27 mouse cellular contexts compared by ENCODE assay signal in the genomic region with DNA sequence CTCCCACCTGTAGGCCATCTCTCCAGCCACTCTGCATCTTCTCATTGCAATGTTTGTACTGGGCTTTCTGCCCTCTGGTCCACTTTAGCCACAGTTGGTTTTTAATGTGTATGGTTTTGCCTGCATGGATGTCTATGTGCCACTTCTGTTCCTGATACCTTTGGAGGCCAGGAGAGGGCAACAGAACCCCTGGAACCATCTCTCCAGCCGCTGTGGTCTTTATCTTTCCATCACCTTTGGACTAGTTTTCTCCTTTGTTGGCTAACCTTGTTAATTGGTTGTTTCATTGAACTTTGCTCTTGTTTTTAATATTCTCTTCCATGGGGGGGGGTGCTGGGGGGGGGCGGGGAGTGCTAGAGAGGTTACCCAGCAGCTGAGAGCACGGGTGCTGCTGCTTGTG. TPM values are rescaled to one million over a fixed set of nuclear protein-coding genes. Genes with fewer than 3 reads are reported as not detected.
DNase-seq lines count a peak whose midpoint lies in the region; ATAC-seq and TF ChIP-seq lines count a peak whose summit lies in the region.
"Had no signal": no experiment of that assay in that cellular context is flagged by ENCODE, and none has a peak within 500 bp of the region (broad histone marks: within the 10 kb centered on the region; RNA-seq: fewer than 3 reads in every experiment).

No protein-coding gene starts in this region.

- no peak overlapping the region for H3K4me2 ChIP-seq in kidney, embryonic 14.5 days (replicated peaks; ENCODE audit: low read depth, low read length)
- H3K4me2 ChIP-seq in kidney, embryonic 15.5 days, result no peak overlapping the region
- H3K4me2 ChIP-seq in lung, embryonic 14.5 days, result no peak overlapping the region
- no peak overlapping the region for H3K4me2 ChIP-seq in stomach, postnatal 0 days (replicated peaks; ENCODE audit: low read depth)
- H3K4me2 ChIP-seq: embryonic facial prominence, embryonic 13.5 days; heart, embryonic 12.5 days; hindbrain, embryonic 13.5 days; liver, embryonic 11.5 days; midbrain, embryonic 12.5 days; neural tube, embryonic 13.5 days had no signal

- H3K4me1 ChIP-seq in kidney, embryonic 14.5 days (ENCODE audit: control insufficient read depth, insufficient read depth, low read length), result no peaks in the 10 kb centered on the region
- peaks cover 2% of the 10 kb centered on the region; the same call in 1 of the 2 replicates for H3K4me1 ChIP-seq in kidney, embryonic 15.5 days
- no peaks in the 10 kb centered on the region for H3K4me1 ChIP-seq in lung, embryonic 14.5 days (ENCODE audit: insufficient read depth)
- H3K4me1 ChIP-seq in stomach, postnatal 0 days (replicated peaks; ENCODE audit: control insufficient read depth, insufficient read depth), result no peaks in the 10 kb centered on the region
- H3K4me1 ChIP-seq: midbrain, embryonic 12.5 days; neural tube, embryonic 13.5 days had no signal

- H3K9ac ChIP-seq in kidney, embryonic 14.5 days (ENCODE audit: low read depth, low read length), result no peak overlapping the region
- H3K9ac ChIP-seq in kidney, embryonic 15.5 days, result no peak overlapping the region
- H3K9ac ChIP-seq in lung, embryonic 14.5 days, result no peak overlapping the region
- no peak overlapping the region for H3K9ac ChIP-seq in stomach, postnatal 0 days (ENCODE audit: low read length)
- H3K9ac ChIP-seq: embryonic facial prominence, embryonic 13.5 days; forebrain, postnatal 0 days; heart, embryonic 12.5 days; hindbrain, embryonic 13.5 days; midbrain, embryonic 12.5 days; neural tube, embryonic 13.5 days had no signal

- no peaks in the 10 kb centered on the region for H3K36me3 ChIP-seq in kidney, embryonic 14.5 days (ENCODE audit: control insufficient read depth, insufficient read depth, low read length)
- H3K36me3 ChIP-seq in kidney, embryonic 15.5 days, result no peaks in the 10 kb centered on the region
- H3K36me3 ChIP-seq in lung, embryonic 14.5 days (ENCODE audit: insufficient read depth), result no peaks in the 10 kb centered on the region
- H3K36me3 ChIP-seq in stomach, postnatal 0 days (ENCODE audit: control insufficient read depth, insufficient read depth, low read length), result no peaks in the 10 kb centered on the region
- H3K36me3 ChIP-seq: embryonic facial prominence, embryonic 13.5 days; forebrain, embryonic 10.5 days; heart, embryonic 12.5 days; hindbrain, embryonic 13.5 days; midbrain, embryonic 12.5 days; neural tube, embryonic 13.5 days had no signal

- no peaks in the 10 kb centered on the region for H3K9me3 ChIP-seq in kidney, embryonic 14.5 days (ENCODE audit: control insufficient read depth, low read length)
- no peaks in the 10 kb centered on the region for H3K9me3 ChIP-seq in kidney, embryonic 15.5 days (replicated peaks)
- no peaks in the 10 kb centered on the region for H3K9me3 ChIP-seq in lung, embryonic 14.5 days (ENCODE audit: low read depth, low read length)
- H3K9me3 ChIP-seq in stomach, postnatal 0 days (ENCODE audit: control insufficient read depth, low read length), result no peaks in the 10 kb centered on the region
- H3K9me3 ChIP-seq: embryonic facial prominence, embryonic 13.5 days; forebrain, embryonic 10.5 days; heart, embryonic 12.5 days; hindbrain, embryonic 13.5 days; midbrain, embryonic 12.5 days; neural tube, embryonic 13.5 days had no signal

- H3K27me3 ChIP-seq in kidney, embryonic 14.5 days (ENCODE audit: control insufficient read depth, insufficient read depth, low read length), result 0 out of 2 replicates have a peak, but pooled peaks cover 5% of the 10 kb centered on the region
- H3K27me3 ChIP-seq in kidney, embryonic 15.5 days, result 0 out of 2 replicates have a peak, but pooled peaks cover 12% of the 10 kb centered on the region
- no peaks in the 10 kb centered on the region for H3K27me3 ChIP-seq in lung, embryonic 14.5 days (ENCODE audit: insufficient read depth, low read length)
- no peaks in the 10 kb centered on the region for H3K27me3 ChIP-seq in stomach, postnatal 0 days (ENCODE audit: control insufficient read depth, insufficient read depth, low read length)
- H3K27me3 ChIP-seq: neural tube, embryonic 13.5 days had no signal

- WGBS in kidney, embryonic 14.5 days, result 64% methylated on average over 3 of the region's 3 CpGs
- WGBS in kidney, embryonic 15.5 days, result 72% methylated on average over 3 of the region's 3 CpGs
- WGBS in lung, embryonic 14.5 days, result 72% methylated on average over 3 of the region's 3 CpGs
- WGBS in stomach, postnatal 0 days, result 74% methylated on average over 3 of the region's 3 CpGs

- no peak overlapping the region for H3K27ac ChIP-seq in kidney, embryonic 14.5 days (ENCODE audit: low read depth, low read length)
- no peak overlapping the region for H3K27ac ChIP-seq in kidney, embryonic 15.5 days
- no peak overlapping the region for H3K27ac ChIP-seq in lung, embryonic 14.5 days (ENCODE audit: low read depth)
- no peak overlapping the region for H3K27ac ChIP-seq in stomach, postnatal 0 days (replicated peaks)
- H3K27ac ChIP-seq: embryonic facial prominence, embryonic 13.5 days; forebrain, embryonic 10.5 days; heart, adult 2 months; hindbrain, embryonic 13.5 days; midbrain, embryonic 12.5 days; neural tube, embryonic 13.5 days had no signal

- ATAC-seq in kidney, embryonic 14.5 days (ENCODE audit: low FRiP score, low TSS enrichment), result no peak
- ATAC-seq in kidney, embryonic 15.5 days (replicated peaks; ENCODE audit: low FRiP score), result no peak
- ATAC-seq in lung, embryonic 14.5 days (ENCODE audit: insufficient read depth), result no peak
- ATAC-seq in stomach, postnatal 0 days (ENCODE audit: low FRiP score, low TSS enrichment), result no peak
- ATAC-seq: CD4-positive, CD25-positive, alpha-beta regulatory T cell, adult 4 months; forebrain, postnatal 0 days had no signal

- TF ChIP-seq EP300 in stomach, postnatal 0 days (optimal IDR thresholded peaks at IDR 0.05), result no peak

- peak; percentile 13; the same call in 1 of the 2 replicates for TF ChIP-seq CTCF in lung, embryonic 14.5 days (IDR thresholded peaks at IDR 0.05; ENCODE audit: low read depth)
- peak; percentile 46 for TF ChIP-seq CTCF in stomach, postnatal 0 days (IDR thresholded peaks at IDR 0.05; ENCODE audit: low read depth)

- no peak overlapping the region for H3K4me3 ChIP-seq in kidney, embryonic 14.5 days (ENCODE audit: low read length)
- no peak overlapping the region for H3K4me3 ChIP-seq in kidney, embryonic 15.5 days (replicated peaks)
- no peak overlapping the region for H3K4me3 ChIP-seq in lung, embryonic 14.5 days (ENCODE audit: low read depth, low read length)
- H3K4me3 ChIP-seq in stomach, postnatal 0 days (ENCODE audit: low read depth, low read length), result no peak overlapping the region
- H3K4me3 ChIP-seq: embryonic facial prominence, embryonic 13.5 days; forebrain, embryonic 10.5 days; heart, adult 2 months; heart, embryonic 12.5 days; hindbrain, embryonic 13.5 days; midbrain, embryonic 12.5 days; neural tube, embryonic 13.5 days had no signal

- peak; percentile 9 for DNase-seq in kidney, adult 11 months
- peak; percentile 12 for DNase-seq in kidney, postnatal 14 days
- DNase-seq in lung, embryonic 14.5 days, result no peak
- DNase-seq in lung, postnatal 14 days, result no peak
- no peak for DNase-seq in stomach, postnatal 0 days (ENCODE audit: low spot score)
- DNase-seq: adrenal gland, postnatal 14 days; cerebellum, adult 11-12 months; cerebellum, adult 9-11 months; embryo, embryonic 11 days; forebrain, postnatal 0 days; heart, postnatal 4 days; lung, adult 18-20 months; thymus, postnatal 4 days had no signal

RNA-seq across cellular contexts. Expression of a gene that starts 13.0 kb away (rescaled TPM):
- not detected in 2 replicates for polyA plus RNA-seq in kidney, embryonic 14.5 days (2014; fragmentation: Nextera tagmentation; extraction: Ambion mirVana)
- not detected in 2 replicates for polyA plus RNA-seq in kidney, embryonic 15.5 days (2015; fragmentation: Nextera tagmentation; extraction: Ambion mirVana)
- not detected in 2 replicates for polyA plus RNA-seq in lung, embryonic 14.5 days (2014; fragmentation: Nextera tagmentation; extraction: Ambion mirVana)
- not detected in 2 replicates for polyA plus RNA-seq in stomach, postnatal 0 days (2015; fragmentation: Nextera tagmentation; extraction: Ambion mirVana)
- polyA plus RNA-seq: CD4-positive, CD25-positive, alpha-beta regulatory T cell, adult 4 months; embryonic facial prominence, embryonic 13.5 days; forebrain, embryonic 10.5 days; forebrain, postnatal 0 days; heart, embryonic 12.5 days; heart, postnatal 0 days; hindbrain, embryonic 13.5 days; large intestine, adult 2 months; limb, embryonic 11.5 days; liver, embryonic 11.5 days; midbrain, embryonic 12.5 days; neural tube, embryonic 13.5 days had no signal

RNA-seq across cellular contexts. Expression of a gene that starts 23.5 kb away (rescaled TPM):
- polyA plus RNA-seq in kidney, embryonic 14.5 days (2014; fragmentation: Nextera tagmentation; extraction: Ambion mirVana), result 0.18 and 0.20 TPM in 2 replicates
- polyA plus RNA-seq in kidney, embryonic 15.5 days (2015; fragmentation: Nextera tagmentation; extraction: Ambion mirVana), result 0.10 and 0.23 TPM in 2 replicates
- not detected in 2 replicates for polyA plus RNA-seq in lung, embryonic 14.5 days (2014; fragmentation: Nextera tagmentation; extraction: Ambion mirVana)
- 0.07 and 0.18 TPM in 2 replicates for polyA plus RNA-seq in stomach, postnatal 0 days (2015; fragmentation: Nextera tagmentation; extraction: Ambion mirVana)
- polyA plus RNA-seq: CD4-positive, CD25-positive, alpha-beta regulatory T cell, adult 4 months; forebrain, embryonic 10.5 days; heart, adult 2 months; heart, postnatal 0 days; large intestine, adult 2 months had no signal

RNA-seq across cellular contexts. Expression of a gene that starts 25.4 kb away (rescaled TPM):
- polyA plus RNA-seq in kidney, embryonic 14.5 days (2014; fragmentation: Nextera tagmentation; extraction: Ambion mirVana), result 0.60 and 1.2 TPM in 2 replicates
- polyA plus RNA-seq in kidney, embryonic 15.5 days (2015; fragmentation: Nextera tagmentation; extraction: Ambion mirVana), result 1.2 and 2.4 TPM in 2 replicates
- 2.1 and 2.9 TPM in 2 replicates for polyA plus RNA-seq in lung, embryonic 14.5 days (2014; fragmentation: Nextera tagmentation; extraction: Ambion mirVana)
- 1.5 and 1.8 TPM in 2 replicates for polyA plus RNA-seq in stomach, postnatal 0 days (2015; fragmentation: Nextera tagmentation; extraction: Ambion mirVana)

RNA-seq across cellular contexts. Expression of a gene that starts 48.8 kb away (rescaled TPM):
- polyA plus RNA-seq in kidney, embryonic 14.5 days (2014; fragmentation: Nextera tagmentation; extraction: Ambion mirVana), result 206 and 234 TPM in 2 replicates
- polyA plus RNA-seq in kidney, embryonic 15.5 days (2015; fragmentation: Nextera tagmentation; extraction: Ambion mirVana), result 196 and 207 TPM in 2 replicates
- 204 and 222 TPM in 2 replicates for polyA plus RNA-seq in lung, embryonic 14.5 days (2014; fragmentation: Nextera tagmentation; extraction: Ambion mirVana)
- polyA plus RNA-seq in stomach, postnatal 0 days (2015; fragmentation: Nextera tagmentation; extraction: Ambion mirVana), result 26.8 and 29.5 TPM in 2 replicates

RNA-seq across cellular contexts. Expression of a gene that starts 52.4 kb away (rescaled TPM):
- 0.44 and 1.1 TPM in 2 replicates for polyA plus RNA-seq in kidney, embryonic 14.5 days (2014; fragmentation: Nextera tagmentation; extraction: Ambion mirVana)
- polyA plus RNA-seq in kidney, embryonic 15.5 days (2015; fragmentation: Nextera tagmentation; extraction: Ambion mirVana), result 0.97 and 1.4 TPM in 2 replicates
- 0.45 TPM in 1 of 2 replicates, not detected in the other for polyA plus RNA-seq in lung, embryonic 14.5 days (2014; fragmentation: Nextera tagmentation; extraction: Ambion mirVana)
- polyA plus RNA-seq in stomach, postnatal 0 days (2015; fragmentation: Nextera tagmentation; extraction: Ambion mirVana), result 48.4 TPM in 2 replicates
- polyA plus RNA-seq: heart, postnatal 0 days had no signal

Comparison
In these comparisons a context has a peak if more than half of its experiments do, and no peak if none do; other contexts are left out.
1. DNase-seq: peak in kidney, adult 11 months (single experiment) and kidney, postnatal 14 days (single experiment); none in lung, embryonic 14.5 days (single experiment), lung, postnatal 14 days (single experiment) and stomach, postnatal 0 days (single experiment).